Mouse (Mus musculus) lung, postnatal 0 days (tissue): ENCODE data around the gene Bcar1.

ENCODE experiments used
- CTCF ChIP-seq: IDR thresholded peaks from 2 replicates; pipeline ENCODE4 v1.5.1; 2016; ENCODE audit warnings: antibody characterized with exemption, mild to moderate bottlenecking
- EP300 ChIP-seq: IDR thresholded peaks from 2 replicates; pipeline ENCODE4 v1.6.1; 2016; ENCODE audit warnings: antibody characterized with exemption, mild to moderate bottlenecking, control low read depth

DNA sequence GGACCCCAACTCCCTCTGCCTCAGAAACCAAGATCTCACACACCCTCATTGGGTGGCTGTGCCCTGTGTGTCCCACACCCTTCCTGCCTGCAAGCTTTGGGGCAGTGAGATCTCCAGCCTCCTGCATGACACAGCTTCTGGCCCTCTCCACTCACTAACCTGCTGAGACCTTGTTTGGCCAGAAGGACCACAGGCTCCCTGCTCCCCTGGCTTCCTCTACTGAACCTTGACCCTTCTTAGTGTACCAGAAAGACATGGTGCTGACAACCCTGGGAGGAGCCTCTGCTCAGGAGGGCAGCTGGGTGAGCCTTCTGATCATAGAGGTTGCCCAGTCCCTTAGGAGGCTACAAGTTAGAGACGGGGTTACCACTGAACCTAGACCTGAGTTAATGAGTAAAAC, 34.4 kb downstream of the Bcar1 start:
- TF ChIP-seq CTCF (no peak), EP300 (no peak)
